Mouse (Mus musculus) myocyte (in vitro differentiated cells): ENCODE data around the gene Teddm2. TPM values are rescaled to one million over a fixed set of nuclear protein-coding genes. Genes with fewer than 3 reads are reported as not detected.

Experiments used
- H3K27me3 ChIP-seq: one replicate; pipeline ENCODE4 v1.6.1; 2011; ENCODE audit not compliant: control insufficient read depth, insufficient read depth, insufficient read length
- H3K36me3 ChIP-seq: one replicate; pipeline ENCODE4 v1.6.1; 2011; ENCODE audit not compliant: control insufficient read depth, insufficient read depth
- H3K4me2 ChIP-seq: one replicate; pipeline ENCODE4 v1.6.1; 2011; ENCODE audit warnings: low read depth, control low read depth
- H3K4me3 ChIP-seq: one replicate; pipeline ENCODE4 v1.5.1; 2011; ENCODE audit warnings: mild to moderate bottlenecking, control low read depth, moderate library complexity
- H3K79me2 ChIP-seq: one replicate; pipeline ENCODE4 v1.6.1; 2011; ENCODE audit not compliant: control insufficient read depth, insufficient read depth
- H3ac ChIP-seq: one replicate; pipeline ENCODE4 v1.6.1; 2011; ENCODE audit not compliant: control insufficient read depth, insufficient read length
- CEBPB ChIP-seq: IDR thresholded peaks from 2 replicates; pipeline ENCODE4 v1.6.1; 2011; ENCODE audit warnings: mild to moderate bottlenecking, moderate library complexity; ENCODE audit not compliant: poor library complexity, insufficient read depth, severe bottlenecking
- E2F4 ChIP-seq: IDR thresholded peaks from one replicate; pipeline ENCODE4 v1.6.1; 2011; ENCODE audit warnings: mild to moderate bottlenecking, control low read depth, moderate library complexity; ENCODE audit not compliant: insufficient read depth
- MAX ChIP-seq: IDR thresholded peaks from one replicate; pipeline ENCODE4 v1.6.1; 2011; ENCODE audit warnings: low read depth, mild to moderate bottlenecking, control low read depth
- MYOD1 ChIP-seq, 3 experiments: IDR thresholded peaks; one replicate each; pipeline ENCODE4 v1.6.1; 2011; ENCODE audit warnings: control low read depth in 2 of 3, low read depth in 2 of 3, mild to moderate bottlenecking in 2 of 3, moderate library complexity in 1 of 3; ENCODE audit not compliant: insufficient read length in 2 of 3, control insufficient read depth in 1 of 3
- MYOG ChIP-seq, 3 experiments: IDR thresholded peaks; one replicate each; pipeline ENCODE4 v1.6.1; 2011; ENCODE audit warnings: control low read depth in 2 of 3, low read depth in 2 of 3, mild to moderate bottlenecking in 2 of 3; ENCODE audit not compliant: insufficient read length in 2 of 3, control insufficient read depth in 1 of 3, insufficient read depth in 1 of 3
- POLR2A ChIP-seq: IDR thresholded peaks from one replicate; pipeline ENCODE4 v1.6.1; 2011; ENCODE audit warnings: low read depth, mild to moderate bottlenecking, control low read depth, moderate library complexity; ENCODE audit not compliant: insufficient read length
- POLR2AphosphoS2 ChIP-seq: IDR thresholded peaks from one replicate; pipeline ENCODE4 v1.6.1; 2011; ENCODE audit warnings: low read depth, control low read depth; ENCODE audit not compliant: insufficient read length
- REST ChIP-seq: IDR thresholded peaks from one replicate; pipeline ENCODE4 v1.6.1; 2011; ENCODE audit warnings: mild to moderate bottlenecking, control low read depth, moderate library complexity; ENCODE audit not compliant: insufficient read depth, insufficient read length
- SRF ChIP-seq: IDR thresholded peaks from one replicate; pipeline ENCODE4 v1.6.1; 2011; ENCODE audit warnings: low read depth; ENCODE audit not compliant: control insufficient read depth, insufficient read length
- TCF12 ChIP-seq: IDR thresholded peaks from one replicate; pipeline ENCODE4 v1.6.1; 2011; ENCODE audit warnings: mild to moderate bottlenecking, control low read depth; ENCODE audit not compliant: poor library complexity, insufficient read depth, severe bottlenecking
- TCF3 ChIP-seq: IDR thresholded peaks from one replicate; pipeline ENCODE4 v1.6.1; 2011; ENCODE audit warnings: low read depth, control low read depth; ENCODE audit not compliant: insufficient read length
- USF1 ChIP-seq: IDR thresholded peaks from one replicate; pipeline ENCODE4 v1.6.1; 2011; ENCODE audit warnings: low read depth, mild to moderate bottlenecking, control low read depth, moderate library complexity
- polyA plus RNA-seq: library from polyadenylated mRNA; unstranded; fragments of >200 nt; fragmentation: generic; extraction: Trizol; gene quantifications from one replicate; pipeline ENCODE4 v1.2.1, GENCODE M21; 2012; ENCODE audit warnings: missing spikeins

Teddm2 gene
- polyA plus RNA-seq, 1 experiment = 0.20 TPM

DNA sequence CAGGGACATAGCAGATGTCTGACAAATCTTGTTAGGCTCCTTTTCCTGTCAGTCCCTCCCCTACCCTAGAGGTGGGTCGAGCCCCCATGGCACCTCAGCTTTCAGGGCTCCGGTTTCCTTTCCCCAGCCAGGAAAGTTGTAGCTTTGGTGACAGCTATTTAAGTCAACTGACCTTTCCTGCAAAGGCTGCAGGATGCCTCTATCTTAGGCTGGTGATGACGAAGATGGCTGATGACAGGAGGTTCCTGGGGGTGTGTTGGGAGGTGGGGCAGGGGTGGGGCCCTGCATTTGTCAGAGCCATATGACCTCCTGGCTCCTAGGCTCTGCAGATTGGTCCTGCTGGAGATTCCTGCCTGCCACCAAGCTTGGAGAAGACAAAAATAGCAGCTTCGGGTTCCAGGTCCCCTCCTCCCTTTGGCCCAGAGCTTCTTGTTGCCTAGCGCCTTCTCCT lies 22.6 kb upstream of the Teddm2 start:
- no peaks in the 10 kb centered on the region for H3K27me3 ChIP-seq
- no peaks in the 10 kb centered on the region for H3K36me3 ChIP-seq
- TF ChIP-seq MYOD1 (IDR thresholded peaks at IDR 0.05; ENCODE audit: control insufficient read depth in 1 of 3, insufficient read length in 2 of 3, low read depth in 2 of 3) = peak in 1 of 3 experiments; percentile 49
- TF ChIP-seq MAX = no peak
- no peak overlapping the region for H3K4me2 ChIP-seq
- no peaks in the 10 kb centered on the region for H3K79me2 ChIP-seq
- H3K4me3 ChIP-seq = no peak overlapping the region
- H3ac ChIP-seq = no peak overlapping the region

DNA sequence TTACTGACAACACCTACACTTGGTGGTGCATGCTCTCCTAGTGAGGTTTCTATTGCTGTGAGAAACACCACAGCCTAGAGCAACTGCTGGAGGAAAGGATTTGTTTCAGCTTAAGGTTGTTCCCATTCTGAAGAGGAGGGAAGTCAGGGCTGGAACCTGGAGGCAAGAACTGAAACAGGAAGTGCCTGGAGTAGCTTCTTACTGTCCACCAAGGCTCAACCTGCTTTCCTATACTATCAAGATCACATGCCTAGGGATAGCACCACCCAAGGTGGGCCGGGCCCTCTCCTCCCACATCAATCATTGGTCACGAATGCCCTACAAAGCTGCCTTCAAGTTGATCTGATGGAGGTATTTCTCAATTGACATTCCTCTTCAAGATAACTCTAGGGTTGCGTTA lies 21.6 kb upstream of the Teddm2 start:
- Histone ChIP-seq H3K79me2 (no peaks in the 10 kb centered on the region), H3K4me3 (no peak overlapping the region), H3K36me3 (no peaks in the 10 kb centered on the region), H3K4me2 (no peak overlapping the region), H3ac (no peak overlapping the region), H3K27me3 (no peaks in the 10 kb centered on the region)
- TF ChIP-seq MAX (no peak), MYOG (IDR thresholded peaks at IDR 0.05; ENCODE audit: control insufficient read depth in 1 of 3, insufficient read depth in 1 of 3, insufficient read length in 2 of 3, low read depth in 2 of 3) (no peak), CEBPB (no peak), TCF3 (no peak), REST (no peak), TCF12 (no peak), MYOD1 (IDR thresholded peaks at IDR 0.05; ENCODE audit: control insufficient read depth in 1 of 3, insufficient read length in 2 of 3, low read depth in 2 of 3) (no peak), USF1 (no peak), E2F4 (no peak), POLR2A (no peak), POLR2AphosphoS2 (no peak), SRF (no peak)

DNA sequence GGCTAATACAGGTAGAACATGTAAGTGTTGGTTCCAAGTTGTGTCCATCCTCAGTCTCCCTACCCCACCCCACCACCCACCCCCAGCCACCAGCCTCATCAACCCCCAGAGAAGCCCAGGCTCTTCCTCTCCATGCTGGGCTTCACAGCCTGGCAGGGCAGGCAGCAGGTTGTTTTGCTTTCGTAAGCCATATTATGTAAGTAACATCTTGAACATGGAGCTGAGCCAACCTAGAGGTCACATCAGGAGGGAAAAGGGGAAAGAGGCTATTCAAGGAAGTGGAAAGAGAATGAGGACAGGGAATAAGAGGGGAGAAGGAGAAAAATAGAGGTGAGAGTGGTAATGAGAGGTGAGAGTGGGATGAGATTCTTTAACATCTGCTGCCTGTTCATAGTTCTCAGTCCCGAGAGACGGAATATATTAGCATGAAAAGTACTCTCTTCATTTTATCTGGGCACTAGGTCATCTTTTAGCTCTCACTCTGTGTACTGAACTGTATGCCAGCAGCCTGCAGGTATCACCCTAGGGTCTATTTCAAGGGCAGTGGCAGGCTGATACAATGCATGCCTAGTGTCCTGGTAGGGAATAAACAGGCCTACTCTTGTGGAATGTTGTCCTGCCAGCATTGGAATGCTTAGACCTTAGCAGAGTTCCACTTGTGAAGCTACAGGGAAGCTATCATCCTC lies 18.6 kb upstream of the Teddm2 start:
- H3ac ChIP-seq = no peak overlapping the region
- TF ChIP-seq TCF3 (no peak), REST (no peak), MYOD1 (IDR thresholded peaks at IDR 0.05; ENCODE audit: control insufficient read depth in 1 of 3, insufficient read length in 2 of 3, low read depth in 2 of 3) (no peak), TCF12 (no peak), SRF (no peak), MYOG (IDR thresholded peaks at IDR 0.05; ENCODE audit: control insufficient read depth in 1 of 3, insufficient read depth in 1 of 3, insufficient read length in 2 of 3, low read depth in 2 of 3) (no peak), MAX (no peak), USF1 (no peak), POLR2A (no peak), POLR2AphosphoS2 (no peak)
- H3K4me3 ChIP-seq = no peak overlapping the region
- no peaks in the 10 kb centered on the region for H3K27me3 ChIP-seq
- no peak overlapping the region for H3K4me2 ChIP-seq
- H3K79me2 ChIP-seq = no peaks in the 10 kb centered on the region
- no peaks in the 10 kb centered on the region for H3K36me3 ChIP-seq

DNA sequence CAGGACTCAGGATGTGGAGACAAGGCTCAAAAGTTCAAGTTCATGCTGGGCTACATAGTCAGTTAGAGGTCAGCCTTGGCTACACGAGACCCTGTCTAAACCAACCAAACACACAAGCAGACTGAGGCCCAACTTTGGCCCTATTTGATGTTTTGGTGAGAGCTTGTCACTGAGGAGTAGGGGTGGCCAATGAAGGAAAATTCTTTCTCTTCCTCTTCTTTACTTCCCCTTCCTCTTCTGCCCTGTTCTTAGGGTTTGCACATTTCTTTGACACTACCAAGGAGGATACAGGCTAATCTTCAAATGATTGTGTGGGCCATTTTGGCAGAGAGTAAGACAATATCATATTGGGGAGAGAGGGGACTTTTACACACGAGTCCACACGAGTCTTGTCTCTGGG lies 13.8 kb upstream of the Teddm2 start:
- Histone ChIP-seq H3K79me2 (no peaks in the 10 kb centered on the region), H3K4me3 (no peak overlapping the region), H3K27me3 (no peaks in the 10 kb centered on the region), H3K36me3 (no peaks in the 10 kb centered on the region), H3K4me2 (no peak overlapping the region), H3ac (no peak overlapping the region)
- no peak for TF ChIP-seq REST
- no peak for TF ChIP-seq TCF12
- no peak for TF ChIP-seq POLR2A
- no peak for TF ChIP-seq SRF
- no peak for TF ChIP-seq POLR2AphosphoS2
- no peak for TF ChIP-seq TCF3
- no peak for TF ChIP-seq USF1
- TF ChIP-seq MYOG (IDR thresholded peaks at IDR 0.05; ENCODE audit: control insufficient read depth in 1 of 3, insufficient read depth in 1 of 3, insufficient read length in 2 of 3, low read depth in 2 of 3) = no peak
- TF ChIP-seq MAX = no peak
- no peak for TF ChIP-seq CEBPB

DNA sequence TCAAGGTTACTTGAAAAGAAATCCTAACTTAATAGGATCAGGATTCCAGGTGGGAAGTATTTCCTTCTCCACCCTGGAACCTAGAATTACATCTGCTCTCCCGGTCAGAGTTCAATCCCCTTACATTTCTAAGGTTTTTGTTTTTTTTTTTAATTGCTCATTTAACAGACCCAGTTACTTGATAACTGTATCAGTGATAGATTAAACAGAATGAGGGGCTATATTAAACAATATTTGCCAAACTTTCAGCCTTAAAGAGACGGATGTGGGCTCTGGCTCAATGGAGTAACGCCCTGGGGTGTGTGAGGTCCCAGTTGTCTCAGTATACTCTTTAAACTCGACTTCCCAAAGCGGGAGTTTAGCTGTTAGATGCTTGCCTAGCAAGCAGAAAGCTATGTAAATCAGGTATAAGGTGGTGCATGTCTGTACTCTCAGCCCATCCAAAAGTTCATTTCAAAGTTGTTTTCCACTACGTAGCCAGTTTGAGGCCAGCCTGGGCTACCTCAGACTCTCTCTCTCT lies 11.3 kb upstream of the Teddm2 start:
- no peak overlapping the region for H3K4me3 ChIP-seq
- H3K36me3 ChIP-seq = peaks cover 15% of the 10 kb centered on the region
- no peaks in the 10 kb centered on the region for H3K79me2 ChIP-seq
- TF ChIP-seq E2F4 = no peak
- no peak overlapping the region for H3K4me2 ChIP-seq
- no peaks in the 10 kb centered on the region for H3K27me3 ChIP-seq
- no peak overlapping the region for H3ac ChIP-seq
